In genomic region chr14:14068553-14068952, GRCm38 (mm10) we compare ENCODE assay signal across 8 mouse cellular contexts. TPM values are rescaled to one million over a fixed set of nuclear protein-coding genes. Genes with fewer than 3 reads are reported as not detected.
DNase-seq lines count a peak whose midpoint lies in the region; ATAC-seq and TF ChIP-seq lines count a peak whose summit lies in the region.

No protein-coding gene starts in this region.

- H3K9ac ChIP-seq in embryonic facial prominence, embryonic 12.5 days = no peak overlapping the region
- no peak overlapping the region for H3K9ac ChIP-seq in lung, embryonic 15.5 days
- no peak overlapping the region for H3K9ac ChIP-seq in intestine, postnatal 0 days (ENCODE audit: low read depth, low read length)
- H3K9ac ChIP-seq in neural tube, embryonic 15.5 days (replicated peaks) = no peak overlapping the region

- H3K36me3 ChIP-seq in embryonic facial prominence, embryonic 12.5 days = no peaks in the 10 kb centered on the region
- H3K36me3 ChIP-seq in embryonic facial prominence, embryonic 10.5 days (replicated peaks) = no peaks in the 10 kb centered on the region
- no peaks in the 10 kb centered on the region for H3K36me3 ChIP-seq in lung, embryonic 15.5 days
- H3K36me3 ChIP-seq in intestine, postnatal 0 days (ENCODE audit: control insufficient read depth, insufficient read depth) = no peaks in the 10 kb centered on the region; the same call in 1 of the 2 replicates
- no peaks in the 10 kb centered on the region for H3K36me3 ChIP-seq in neural tube, embryonic 15.5 days

- no peak for DNase-seq in embryonic facial prominence, embryonic 10.5 days (ENCODE audit: low spot score)
- DNase-seq in lung, postnatal 36 days = no peak
- DNase-seq in left cerebral cortex, adult 2 months (ENCODE audit: extremely low spot score in 1 of 2, low spot score in 2 of 2) = no peak
- DNase-seq in lung, postnatal 25 days (ENCODE audit: low spot score) = no peak

- H3K4me1 ChIP-seq in embryonic facial prominence, embryonic 12.5 days = peaks cover 36% of the 10 kb centered on the region
- H3K4me1 ChIP-seq in embryonic facial prominence, embryonic 10.5 days = peaks cover 64% of the 10 kb centered on the region
- peaks cover 51% of the 10 kb centered on the region for H3K4me1 ChIP-seq in lung, embryonic 15.5 days
- H3K4me1 ChIP-seq in intestine, postnatal 0 days (replicated peaks; ENCODE audit: control insufficient read depth, insufficient read depth, low read length) = peaks cover 10% of the 10 kb centered on the region; the same call in 1 of the 2 replicates
- peaks cover 31% of the 10 kb centered on the region for H3K4me1 ChIP-seq in neural tube, embryonic 15.5 days

- no peak overlapping the region for H3K4me2 ChIP-seq in embryonic facial prominence, embryonic 12.5 days (replicated peaks)
- H3K4me2 ChIP-seq in lung, embryonic 15.5 days = no peak overlapping the region
- H3K4me2 ChIP-seq in intestine, postnatal 0 days (replicated peaks; ENCODE audit: low read depth) = peak overlapping the region; percentile 62
- no peak overlapping the region for H3K4me2 ChIP-seq in neural tube, embryonic 15.5 days

- H3K27ac ChIP-seq in embryonic facial prominence, embryonic 12.5 days = peak overlapping the region; percentile 71; the same call in 1 of the 2 replicates
- no peak overlapping the region for H3K27ac ChIP-seq in embryonic facial prominence, embryonic 10.5 days (replicated peaks)
- H3K27ac ChIP-seq in lung, embryonic 15.5 days = peak overlapping the region; percentile 84
- peak overlapping the region; percentile 78 for H3K27ac ChIP-seq in intestine, postnatal 0 days (ENCODE audit: low read depth, low read length)
- peak overlapping the region; percentile 68 for H3K27ac ChIP-seq in neural tube, embryonic 15.5 days (replicated peaks)
- H3K27ac ChIP-seq in left cerebral cortex, adult 2 months = no peak overlapping the region

- intact Hi-C loops in left cerebral cortex, adult 2 months (cut with DNase I) = loop anchor here (10.0 kb wide), 1 partner anchor 56 kb away; the partner anchor contains the start of gene Psmd6

- no peaks in the 10 kb centered on the region for H3K27me3 ChIP-seq in embryonic facial prominence, embryonic 12.5 days
- no peaks in the 10 kb centered on the region for H3K27me3 ChIP-seq in embryonic facial prominence, embryonic 10.5 days (replicated peaks; ENCODE audit: low read depth, poor library complexity, severe bottlenecking)
- no peaks in the 10 kb centered on the region for H3K27me3 ChIP-seq in lung, embryonic 15.5 days
- H3K27me3 ChIP-seq in intestine, postnatal 0 days (replicated peaks; ENCODE audit: control insufficient read depth, insufficient read depth, low read length) = no peaks in the 10 kb centered on the region
- H3K27me3 ChIP-seq in neural tube, embryonic 15.5 days (replicated peaks) = no peaks in the 10 kb centered on the region

- no peaks in the 10 kb centered on the region for H3K9me3 ChIP-seq in embryonic facial prominence, embryonic 12.5 days
- H3K9me3 ChIP-seq in embryonic facial prominence, embryonic 10.5 days = no peaks in the 10 kb centered on the region
- H3K9me3 ChIP-seq in lung, embryonic 15.5 days = no peaks in the 10 kb centered on the region
- H3K9me3 ChIP-seq in intestine, postnatal 0 days (ENCODE audit: control insufficient read depth) = no peaks in the 10 kb centered on the region
- no peaks in the 10 kb centered on the region for H3K9me3 ChIP-seq in neural tube, embryonic 15.5 days (replicated peaks)

- WGBS in embryonic facial prominence, embryonic 12.5 days = 38% methylated on average over 3 of the region's 3 CpGs
- 36% methylated on average over 3 of the region's 3 CpGs for WGBS in embryonic facial prominence, embryonic 10.5 days
- WGBS in lung, embryonic 15.5 days = 41% methylated on average over 3 of the region's 3 CpGs
- 26% methylated on average over 3 of the region's 3 CpGs for WGBS in intestine, postnatal 0 days
- 43% methylated on average over 3 of the region's 3 CpGs for WGBS in neural tube, embryonic 15.5 days

- TF ChIP-seq CTCF in intestine, postnatal 0 days (IDR thresholded peaks at IDR 0.05; ENCODE audit: low read depth) = no peak
- TF ChIP-seq CTCF in left cerebral cortex, adult 2 months (IDR thresholded peaks at IDR 0.05) = no peak

- no peak for ATAC-seq in embryonic facial prominence, embryonic 12.5 days (ENCODE audit: insufficient number of reproducible peaks, insufficient read depth, low FRiP score, low TSS enrichment)
- ATAC-seq in lung, embryonic 15.5 days (ENCODE audit: borderline replicate concordance, extremely low read depth, low FRiP score, low TSS enrichment) = no peak
- ATAC-seq in intestine, postnatal 0 days = no peak
- no peak for ATAC-seq in neural tube, embryonic 15.5 days (ENCODE audit: low FRiP score)

- no peak overlapping the region for H3K4me3 ChIP-seq in embryonic facial prominence, embryonic 12.5 days
- H3K4me3 ChIP-seq in embryonic facial prominence, embryonic 10.5 days = no peak overlapping the region
- no peak overlapping the region for H3K4me3 ChIP-seq in lung, embryonic 15.5 days
- no peak overlapping the region for H3K4me3 ChIP-seq in intestine, postnatal 0 days (ENCODE audit: low read depth, low read length)
- H3K4me3 ChIP-seq in neural tube, embryonic 15.5 days (replicated peaks) = no peak overlapping the region
- no peak overlapping the region for H3K4me3 ChIP-seq in left cerebral cortex, adult 2 months

RNA-seq across cellular contexts. Expression of gene Psmd6, which starts 52.2 kb away (rescaled TPM):
- polyA plus RNA-seq in embryonic facial prominence, embryonic 12.5 days (2016; fragmentation: Nextera tagmentation; extraction: Ambion mirVana) = 268 TPM in 2 replicates
- 285 TPM in 2 replicates for polyA plus RNA-seq in embryonic facial prominence, embryonic 10.5 days (2016; fragmentation: Nextera tagmentation; extraction: Ambion mirVana)
- 239 and 243 TPM in 2 replicates for polyA plus RNA-seq in lung, embryonic 15.5 days (2015; fragmentation: Nextera tagmentation; extraction: Ambion mirVana)
- 120 and 122 TPM in 2 replicates for polyA plus RNA-seq in intestine, postnatal 0 days (2015; fragmentation: Nextera tagmentation; extraction: Ambion mirVana)
- polyA plus RNA-seq in neural tube, embryonic 15.5 days (2015; fragmentation: Nextera tagmentation; extraction: Ambion mirVana) = 237 and 254 TPM in 2 replicates
- 100 to 1,000 TPM; 103 to 113 TPM for total RNA-seq in left cerebral cortex, adult 2 months (2021)

Comparison
In these comparisons a context has a peak if more than half of its experiments do, and no peak if none do; other contexts are left out.
1. H3K27ac ChIP-seq: peak in embryonic facial prominence, embryonic 12.5 days (single experiment), lung, embryonic 15.5 days (single experiment), intestine, postnatal 0 days (single experiment) and neural tube, embryonic 15.5 days (single experiment); none in embryonic facial prominence, embryonic 10.5 days (single experiment) and left cerebral cortex, adult 2 months (single experiment).